Mouse (Mus musculus) neural tube, embryonic 15.5 days (tissue): ENCODE measurements around the gene Nhp2. TPM values are rescaled to one million over a fixed set of nuclear protein-coding genes. Genes with fewer than 3 reads are reported as not detected.
"Not testable (repeated sequence)": the region's sequence is repeated elsewhere in the genome, so short reads cannot be mapped to it uniquely, and the experiment has no call there.

ENCODE experiments used
- ATAC-seq: fragments of 200-750 bp; cut with Nextera tagmentation; 2 replicates; pipeline ENCODE4 v1.8.0; 2017; ENCODE audit warnings: mild to moderate bottlenecking, moderate TSS enrichment, moderate library complexity; ENCODE audit not compliant: low FRiP score
- H3K27ac ChIP-seq: fragments of 300-500 bp; sonication (generic); replicated peaks from 2 replicates; pipeline ENCODE4 v1.5.1; 2015; ENCODE audit warnings: mild to moderate bottlenecking, inconsistent platforms
- H3K27me3 ChIP-seq: fragments of 300-500 bp; sonication (generic); replicated peaks from 2 replicates; pipeline ENCODE4 v1.6.1; 2015; ENCODE audit warnings: inconsistent platforms
- H3K36me3 ChIP-seq: fragments of 300-500 bp; sonication (generic); 2 replicates; pipeline ENCODE4 v1.6.1; 2015; ENCODE audit warnings: inconsistent platforms
- H3K4me1 ChIP-seq: fragments of 300-500 bp; sonication (generic); 2 replicates; pipeline ENCODE4 v1.6.1; 2015; ENCODE audit warnings: inconsistent platforms
- H3K4me2 ChIP-seq: fragments of 300-500 bp; sonication (generic); 2 replicates; pipeline ENCODE4 v1.6.1; 2015; ENCODE audit warnings: inconsistent platforms, mild to moderate bottlenecking, moderate library complexity
- H3K4me3 ChIP-seq: fragments of 300-500 bp; sonication (generic); replicated peaks from 2 replicates; pipeline ENCODE4 v1.5.1; 2015; ENCODE audit warnings: mild to moderate bottlenecking, inconsistent platforms
- H3K9ac ChIP-seq: fragments of 300-500 bp; sonication (generic); replicated peaks from 2 replicates; pipeline ENCODE4 v1.6.1; 2015; ENCODE audit warnings: mild to moderate bottlenecking, inconsistent platforms
- H3K9me3 ChIP-seq: fragments of 300-500 bp; sonication (generic); replicated peaks from 2 replicates; pipeline ENCODE4 v1.6.1; 2016; ENCODE audit warnings: inconsistent platforms
- WGBS: fragments of 180-500 bp; shearing (Covaris S2); methylation state at CpG from one replicate; pipeline ENCODE4 v1.1.7; 2015; ENCODE audit warnings: mixed read lengths; 5-methylcytosine and 5-hydroxymethylcytosine counted together
- polyA plus RNA-seq: library from polyadenylated mRNA; unstranded; fragments of >200 nt; fragmentation: Nextera tagmentation; extraction: Ambion mirVana; gene quantifications from 2 replicates; pipeline ENCODE4 v1.2.1, GENCODE M21; 2015

Nhp2 gene
- polyA plus RNA-seq, 1 experiment from 2014 or later = 96.3 TPM

DNA sequence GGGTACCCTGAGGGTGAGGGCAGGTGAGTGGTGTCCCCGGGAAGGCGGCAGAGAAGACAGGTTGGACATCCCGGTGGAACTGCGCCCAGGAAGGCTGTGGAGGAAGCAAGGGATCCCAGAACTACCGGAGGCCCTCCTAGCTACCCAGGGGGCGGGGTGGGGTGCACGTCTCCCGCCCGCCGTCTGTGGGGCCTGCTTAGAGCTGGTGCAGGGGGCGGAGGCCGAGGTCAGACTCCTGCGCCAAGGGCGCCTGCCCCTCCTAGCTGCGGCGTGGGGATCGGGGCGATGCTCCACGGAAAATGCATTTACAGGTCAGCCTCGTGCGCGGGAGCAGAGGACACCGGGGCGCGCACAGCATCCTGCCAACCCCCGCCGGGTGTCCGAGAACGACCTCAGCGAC lies 30.7 kb downstream of the Nhp2 start:
- H3K4me2 ChIP-seq = peak overlapping the region; percentile 92
- 1% methylated on average over 29 of the region's 30 CpGs for WGBS
- H3K9me3 ChIP-seq = no peaks in the 10 kb centered on the region
- H3K36me3 ChIP-seq = peaks cover 2% of the 10 kb centered on the region; the same call in 1 of the 2 replicates
- peaks cover 7% of the 10 kb centered on the region; the same call in 1 of the 2 replicates for H3K27me3 ChIP-seq
- H3K27ac ChIP-seq = peak overlapping the region; percentile 70
- H3K4me3 ChIP-seq = peak overlapping the region; percentile 74
- ATAC-seq = peak; percentile 37
- H3K4me1 ChIP-seq = peaks cover 47% of the 10 kb centered on the region
- H3K9ac ChIP-seq = peak overlapping the region; percentile 77

DNA sequence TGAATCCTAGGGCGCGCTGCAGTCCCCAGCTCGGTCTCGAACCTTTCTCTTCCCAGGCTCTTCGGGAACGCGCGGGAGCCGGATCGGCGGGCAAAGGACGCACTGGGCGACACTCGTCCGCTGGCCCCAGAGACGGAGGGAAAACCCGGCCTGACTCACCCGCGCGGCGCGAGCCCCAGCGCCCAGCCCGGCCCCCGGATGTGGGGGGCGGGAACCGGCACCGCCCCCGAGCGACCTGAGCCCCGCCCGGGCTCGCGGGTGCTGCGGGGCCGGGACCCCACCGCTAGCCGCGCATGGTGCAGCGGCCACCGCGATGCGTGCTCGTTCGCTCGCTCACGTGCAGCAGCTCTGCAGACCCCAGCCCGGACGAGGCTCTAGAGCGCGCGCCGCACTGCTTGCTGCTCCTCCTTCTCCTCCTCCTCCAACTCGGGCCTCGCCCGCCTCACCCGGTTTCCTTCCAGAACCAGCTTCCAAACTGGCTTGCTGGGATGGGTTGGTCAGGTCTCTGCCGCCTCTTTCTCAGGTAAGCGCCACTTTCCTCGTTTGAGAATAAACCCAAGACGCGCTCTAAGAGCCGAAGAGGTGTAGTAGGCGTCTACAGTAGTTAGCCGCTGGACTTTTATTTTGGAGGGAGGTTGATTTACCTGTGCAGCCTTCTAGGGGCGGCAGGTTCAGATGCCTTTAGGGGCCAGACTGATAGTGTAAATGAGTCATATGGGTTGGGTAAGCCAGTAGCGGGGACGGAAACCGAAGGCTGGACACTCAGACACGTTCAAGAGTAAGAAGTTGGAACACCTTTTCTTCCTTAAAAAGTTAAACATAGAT lies 31.4 kb downstream of the Nhp2 start, which contains the start of the genes N4bp3 and D930048N14Rik:
Gene N4bp3, minus strand, starts transcription at position 152 of the 825 bp plus-strand sequence.
Gene D930048N14Rik, plus strand, starts transcription at position 264 of the 825 bp plus-strand sequence.
- WGBS = 2% methylated on average over 69 of the region's 70 CpGs
- Histone ChIP-seq H3K4me2 (peak within 1 kb of the TSS; percentile 92), H3K9ac (peak within 1 kb of the TSS; percentile 77), H3K36me3 (no peaks in the 10 kb centered on the region), H3K4me1 (peaks cover 41% of the 10 kb centered on the region), H3K27ac (peak within 1 kb of the TSS; percentile 70), H3K27me3 (peaks cover 7% of the 10 kb centered on the region; the same call in 1 of the 2 replicates), H3K4me3 (peak within 1 kb of the TSS; percentile 74), H3K9me3 (no peaks in the 10 kb centered on the region)
- peak; percentile 74 for ATAC-seq

DNA sequence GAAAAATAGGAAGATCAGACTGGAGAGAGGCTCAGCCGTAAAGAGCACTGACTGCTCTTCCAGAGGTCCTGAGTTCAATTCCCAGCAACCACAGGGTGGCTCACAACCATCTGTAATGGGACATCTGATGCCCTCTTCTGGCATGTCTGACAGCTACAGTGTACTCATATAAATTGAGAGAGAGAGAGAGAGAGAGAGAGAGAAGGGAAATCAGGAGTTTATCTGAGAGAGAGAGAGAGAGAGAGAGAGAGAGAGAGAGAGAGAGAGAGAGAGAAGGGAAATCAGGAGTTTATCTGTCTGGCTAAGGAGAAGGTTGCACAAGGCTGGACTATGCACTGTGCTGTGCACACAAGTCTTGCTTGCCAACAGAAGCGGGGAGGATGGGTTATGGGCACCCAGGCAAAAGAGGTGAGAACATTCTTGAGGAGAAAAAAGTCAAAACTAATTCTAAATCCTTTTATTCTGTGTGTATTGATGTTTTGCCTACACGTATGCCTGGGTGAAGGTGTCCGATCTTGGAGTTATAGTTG lies 33.4 kb downstream of the Nhp2 start:
- ATAC-seq = no peak
- H3K27me3 ChIP-seq = peaks cover 7% of the 10 kb centered on the region; the same call in 1 of the 2 replicates
- WGBS = 91% methylated on average over 4 of the region's 4 CpGs

DNA sequence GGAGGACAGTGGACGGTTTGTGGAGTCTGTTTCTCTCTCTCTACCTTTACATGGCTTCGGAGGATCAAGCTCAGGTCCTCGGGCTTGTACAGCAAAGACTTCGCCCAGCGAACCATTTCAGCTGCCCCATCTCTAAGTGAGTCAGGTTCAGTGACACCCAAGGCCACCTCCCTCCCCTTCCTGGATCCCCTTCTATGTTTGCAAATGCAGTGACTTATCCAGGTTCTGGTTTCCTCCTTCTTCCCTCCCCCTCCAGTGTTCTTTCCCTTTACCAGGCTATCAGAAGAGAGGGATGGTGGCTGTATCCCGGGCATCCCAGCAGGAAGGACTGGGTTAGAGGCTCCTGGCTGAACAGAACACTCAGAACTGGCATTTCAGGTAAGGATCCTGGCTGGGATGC lies 34.2 kb downstream of the Nhp2 start:
- Histone ChIP-seq H3K4me3 (no peak overlapping the region), H3K4me1 (peaks cover 28% of the 10 kb centered on the region), H3K9me3 (no peaks in the 10 kb centered on the region), H3K4me2 (no peak overlapping the region), H3K27ac (no peak overlapping the region), H3K36me3 (no peaks in the 10 kb centered on the region), H3K9ac (no peak overlapping the region), H3K27me3 (peaks cover 7% of the 10 kb centered on the region; the same call in 1 of the 2 replicates)
- ATAC-seq = no peak
- WGBS = 82% methylated on average over 6 of the region's 6 CpGs

More for the DNA sequence above, 33.4 kb downstream of the Nhp2 start:
- Histone ChIP-seq H3K4me1 (peaks cover 30% of the 10 kb centered on the region), H3K27ac (no peak overlapping the region), H3K4me2 (no peak overlapping the region), H3K9me3 (no peaks in the 10 kb centered on the region), H3K9ac (no peak overlapping the region), H3K36me3 (no peaks in the 10 kb centered on the region), H3K4me3 (no peak overlapping the region)

DNA sequence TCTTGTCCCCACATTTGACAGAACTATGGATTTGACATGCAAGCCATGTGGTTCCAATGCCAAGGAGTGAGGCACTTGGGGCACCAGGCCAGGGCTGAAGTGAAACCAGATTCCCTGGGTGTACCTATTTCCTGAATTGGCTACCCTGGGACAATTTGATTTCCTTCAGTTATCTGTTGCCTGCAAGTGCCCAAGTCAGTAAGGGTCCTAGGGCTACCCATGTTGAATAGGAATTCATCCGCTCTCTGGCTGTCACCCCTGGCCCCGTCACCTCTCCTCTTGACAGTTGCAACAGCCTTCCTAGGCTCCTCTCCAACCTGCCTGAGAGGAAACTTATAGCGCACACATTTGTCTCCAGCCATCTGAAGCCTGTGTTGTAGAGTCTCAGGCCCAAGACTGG lies 35.4 kb downstream of the Nhp2 start:
- no peak overlapping the region for H3K9ac ChIP-seq
- ATAC-seq = no peak
- WGBS = 91% methylated on average over 3 of the region's 3 CpGs

DNA sequence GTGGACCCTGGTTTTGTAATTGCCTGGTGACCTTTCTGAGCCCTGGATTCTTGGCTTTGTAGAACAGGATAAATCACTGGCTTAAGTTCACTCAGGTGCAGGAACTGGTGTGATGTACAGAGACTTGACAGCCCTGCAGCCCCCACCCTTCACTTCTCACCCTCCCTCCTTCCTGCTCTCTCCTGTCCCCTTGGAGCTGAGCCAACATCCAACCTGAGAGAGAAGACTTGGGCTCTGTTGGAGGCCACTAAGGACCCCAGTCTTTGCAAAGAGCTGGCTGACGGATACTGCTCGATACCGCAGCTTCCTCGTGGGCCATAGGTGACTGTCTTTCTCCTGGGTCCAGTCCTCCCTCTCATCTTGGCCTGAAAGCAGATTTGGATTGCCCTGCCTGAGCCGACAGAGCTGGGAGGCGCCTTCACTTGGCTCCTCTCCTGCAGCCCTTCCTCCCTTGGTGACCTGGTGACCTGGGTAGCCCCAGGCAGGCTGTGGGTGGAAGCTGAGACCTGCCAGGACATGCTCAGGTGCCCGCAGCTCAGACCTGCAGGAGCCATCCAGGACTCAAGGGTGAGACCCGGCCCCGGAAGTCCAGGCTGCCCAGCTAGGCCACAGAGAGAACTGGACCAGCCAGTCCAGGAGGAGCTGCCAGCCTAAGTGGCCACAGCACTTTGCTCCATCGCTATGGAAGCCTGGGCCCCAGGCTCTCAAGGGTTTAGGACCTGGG lies 37.4 kb downstream of the Nhp2 start:
- Histone ChIP-seq H3K36me3 (no peaks in the 10 kb centered on the region), H3K27me3 (no peaks in the 10 kb centered on the region; the same call in 1 of the 2 replicates), H3K9ac (no peak overlapping the region), H3K27ac (no peak overlapping the region), H3K4me1 (peaks cover 5% of the 10 kb centered on the region; the same call in 1 of the 2 replicates), H3K4me2 (no peak overlapping the region), H3K9me3 (no peaks in the 10 kb centered on the region), H3K4me3 (no peak overlapping the region)
- 92% methylated on average over 10 of the region's 10 CpGs for WGBS
- ATAC-seq = no peak

More for the DNA sequence above, 35.4 kb downstream of the Nhp2 start:
- H3K4me1 ChIP-seq = peaks cover 17% of the 10 kb centered on the region
- H3K4me2 ChIP-seq = no peak overlapping the region
- H3K9me3 ChIP-seq = no peaks in the 10 kb centered on the region
- H3K27ac ChIP-seq = no peak overlapping the region
- H3K36me3 ChIP-seq = no peaks in the 10 kb centered on the region
- H3K27me3 ChIP-seq = no peaks in the 10 kb centered on the region; the same call in 1 of the 2 replicates
- H3K4me3 ChIP-seq = no peak overlapping the region

DNA sequence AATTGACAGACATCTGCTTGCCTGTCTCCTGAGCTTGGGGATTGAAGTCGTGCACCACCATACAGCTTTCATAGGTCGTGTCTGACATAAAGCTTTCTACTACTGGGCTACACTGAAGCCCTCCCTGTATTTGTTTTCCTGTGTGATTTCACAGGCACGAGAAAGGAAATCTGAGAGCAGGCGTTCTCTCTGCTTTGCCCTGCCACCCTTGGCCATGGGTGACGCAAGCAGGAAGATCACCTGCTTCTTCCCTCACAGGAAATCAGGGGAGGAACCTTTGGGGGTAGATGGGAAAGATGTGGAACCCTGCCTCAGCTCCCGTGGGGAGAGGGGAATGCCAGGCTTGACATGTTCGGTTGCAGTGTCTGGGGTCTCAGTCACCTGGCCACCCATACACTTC lies 38.8 kb downstream of the Nhp2 start:
- Histone ChIP-seq H3K36me3 (no peaks in the 10 kb centered on the region), H3K4me3 (no peak overlapping the region), H3K9ac (no peak overlapping the region), H3K27ac (peak overlapping the region; percentile 56), H3K4me1 (peaks cover 5% of the 10 kb centered on the region; the same call in 1 of the 2 replicates), H3K9me3 (no peaks in the 10 kb centered on the region), H3K4me2 (no peak overlapping the region), H3K27me3 (no peaks in the 10 kb centered on the region)
- WGBS = 58% methylated on average over 7 of the region's 7 CpGs
- ATAC-seq = no peak

DNA sequence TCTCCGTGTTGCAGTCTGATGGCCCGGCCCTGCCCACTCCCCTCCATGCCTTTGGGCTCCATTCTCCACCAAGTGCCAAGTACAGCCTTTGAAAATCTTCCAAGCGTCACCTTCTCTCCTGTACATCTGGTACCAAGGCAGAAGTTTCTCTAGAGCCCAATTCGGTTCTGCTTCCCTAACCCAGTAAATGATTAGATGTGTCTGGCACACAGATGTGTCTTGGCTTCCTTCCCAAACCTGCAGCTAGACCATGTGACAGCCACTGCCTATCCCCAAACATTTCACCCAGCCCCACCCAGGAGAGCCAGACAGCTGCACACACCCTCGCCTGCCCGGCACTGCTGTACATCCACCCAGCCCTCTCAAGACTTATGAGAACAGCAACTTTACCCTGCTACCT lies 39.2 kb downstream of the Nhp2 start:
- 41% methylated on average over 6 of the region's 6 CpGs for WGBS
- H3K4me3 ChIP-seq = no peak overlapping the region
- peaks cover 5% of the 10 kb centered on the region; the same call in 1 of the 2 replicates for H3K4me1 ChIP-seq
- ATAC-seq = peak; percentile 65; the same call in 1 of the 2 replicates
- no peaks in the 10 kb centered on the region for H3K9me3 ChIP-seq
- no peak overlapping the region for H3K4me2 ChIP-seq
- no peaks in the 10 kb centered on the region for H3K27me3 ChIP-seq
- H3K36me3 ChIP-seq = no peaks in the 10 kb centered on the region
- H3K9ac ChIP-seq = no peak overlapping the region
- peak overlapping the region; percentile 56; the same call in 1 of the 2 replicates for H3K27ac ChIP-seq

DNA sequence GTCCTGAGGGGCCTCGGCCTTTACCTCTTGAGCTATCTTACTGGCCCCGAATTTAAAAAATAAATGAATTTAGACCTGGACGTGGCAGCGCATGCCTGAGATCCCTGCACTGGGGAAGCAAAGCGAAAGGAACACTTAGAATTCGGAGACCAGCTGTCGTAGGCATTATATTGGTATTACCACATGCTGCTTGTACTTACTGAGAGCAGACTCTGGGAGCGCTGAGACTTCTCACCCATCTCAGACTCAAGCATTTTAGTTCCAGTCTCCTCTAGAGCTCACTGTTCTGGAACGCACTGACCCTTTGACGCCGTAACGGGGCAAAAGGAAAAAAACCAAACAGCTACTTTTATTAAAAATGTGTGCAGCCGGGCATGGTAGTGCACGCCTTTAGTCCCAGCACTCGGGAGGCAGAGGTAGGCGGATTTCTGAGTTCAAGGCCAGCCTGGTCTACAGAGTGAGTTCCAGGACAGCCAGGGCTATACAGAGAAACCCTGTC lies 42.4 kb downstream of the Nhp2 start:
- Histone ChIP-seq H3K4me1 (peaks cover 5% of the 10 kb centered on the region; the same call in 1 of the 2 replicates), H3K9me3 (no peaks in the 10 kb centered on the region), H3K4me3 (no peak overlapping the region), H3K27me3 (no peaks in the 10 kb centered on the region), H3K4me2 (no peak overlapping the region), H3K9ac (no peak overlapping the region), H3K36me3 (no peaks in the 10 kb centered on the region), H3K27ac (no peak overlapping the region)
- 81% methylated on average over 16 of the region's 16 CpGs for WGBS
- ATAC-seq = no peak

DNA sequence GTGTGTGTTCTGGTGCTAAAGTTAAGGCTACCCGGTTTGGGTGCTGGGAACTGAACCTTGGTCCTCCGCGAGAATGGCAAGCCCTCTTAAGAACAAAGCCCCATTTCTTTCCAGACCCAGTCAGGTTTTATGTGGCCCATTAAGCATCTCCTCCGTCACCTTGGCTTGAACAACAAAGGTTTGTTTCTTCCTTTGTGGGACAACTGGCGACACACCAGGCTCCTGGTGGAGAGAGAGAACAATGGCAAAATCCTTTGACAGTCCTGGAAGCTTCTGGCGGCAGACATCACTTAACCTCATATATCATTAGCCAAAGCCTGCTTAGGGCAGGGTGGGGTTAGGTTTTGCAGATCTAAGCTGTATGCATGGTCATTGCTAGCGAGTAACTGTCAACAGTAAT lies 43.1 kb downstream of the Nhp2 start:
- WGBS = 62% methylated on average over 7 of the region's 7 CpGs
- H3K27me3 ChIP-seq = no peaks in the 10 kb centered on the region

DNA sequence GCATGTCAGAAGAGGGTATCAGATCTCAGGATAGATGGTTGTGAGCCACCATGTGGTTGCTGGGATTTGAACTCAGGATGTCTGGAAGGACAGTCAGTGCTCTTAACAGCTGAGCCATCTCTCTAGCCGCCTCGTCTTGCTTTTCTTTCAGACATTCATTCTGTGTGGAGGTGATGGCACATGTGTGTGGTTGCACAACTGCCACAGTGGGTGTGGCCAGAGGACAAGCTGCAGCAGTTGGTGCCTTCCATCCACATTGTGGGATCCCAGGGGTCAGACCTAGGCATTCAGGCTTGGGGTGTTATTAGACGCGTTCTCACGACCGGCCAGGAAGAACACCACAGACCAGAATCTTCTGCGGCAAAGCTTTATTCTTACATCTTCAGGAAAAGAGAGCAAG lies 45.2 kb downstream of the Nhp2 start:
- not testable (repeated sequence) for H3K4me2 ChIP-seq, H3K9ac ChIP-seq, H3K4me3 ChIP-seq, H3K27ac ChIP-seq, H3K36me3 ChIP-seq, ATAC-seq, H3K9me3 ChIP-seq, H3K4me1 ChIP-seq, H3K27me3 ChIP-seq
- 97% methylated on average over 7 of the region's 7 CpGs for WGBS

More for the DNA sequence above, 43.1 kb downstream of the Nhp2 start:
- Histone ChIP-seq H3K27ac (no peak overlapping the region), H3K9me3 (no peaks in the 10 kb centered on the region), H3K36me3 (no peaks in the 10 kb centered on the region), H3K9ac (no peak overlapping the region), H3K4me3 (no peak overlapping the region), H3K4me1 (peaks cover 5% of the 10 kb centered on the region; the same call in 1 of the 2 replicates), H3K4me2 (no peak overlapping the region)
- ATAC-seq = no peak
